Mouse (Mus musculus) NIH3T3 (cell line): ENCODE results near the gene Ankzf1.
"Not testable (repeated sequence)": the region's sequence is repeated elsewhere in the genome, so short reads cannot be mapped to it uniquely, and the experiment has no call there.

Experiments used
- DNase-seq: peaks from one replicate; pipeline ENCODE4 v3.0.0-alpha.2; 2012; ENCODE audit warnings: low read depth

The Ankzf1 gene

DNA sequence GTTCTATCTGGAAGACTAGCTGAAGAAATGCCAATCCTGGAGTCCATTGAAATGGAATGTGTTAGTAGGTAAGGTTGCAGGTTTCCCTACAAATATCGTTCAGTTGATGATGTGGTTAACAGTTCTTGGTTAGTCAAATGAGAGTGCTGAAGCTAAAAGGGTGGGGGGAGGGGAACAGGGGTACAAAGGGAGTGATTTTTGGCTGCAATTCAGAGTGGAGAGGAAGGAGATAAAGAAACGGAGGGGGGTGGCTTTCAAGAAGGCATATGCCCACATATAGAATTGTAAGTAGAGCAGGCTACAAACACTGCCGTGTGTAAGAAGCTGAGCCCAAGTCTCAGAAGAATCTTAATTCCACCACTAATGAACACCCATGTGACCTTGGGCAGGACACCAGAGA, 33.5 kb downstream of the Ankzf1 start:
- DNase-seq = no peak

DNA sequence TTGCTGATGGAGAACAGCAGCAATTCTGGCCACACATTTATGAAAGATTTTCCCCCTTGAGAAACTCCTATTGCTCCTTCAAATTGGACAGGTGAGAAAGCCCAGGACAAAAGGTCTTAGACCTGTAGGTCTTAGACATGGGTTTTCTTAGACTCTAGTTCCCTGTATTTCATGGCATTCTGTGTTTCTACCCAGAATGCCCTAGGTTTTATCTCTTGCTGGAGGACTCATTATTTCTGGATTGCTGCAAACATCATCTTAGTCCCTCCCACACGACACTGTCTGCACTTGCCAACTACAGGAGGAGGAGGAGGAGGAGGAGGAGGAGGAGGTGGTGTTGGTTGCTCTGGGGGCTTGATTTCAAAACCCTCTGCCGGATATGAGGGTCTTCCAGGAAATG, 34.2 kb downstream of the Ankzf1 start:
- no peak for DNase-seq

DNA sequence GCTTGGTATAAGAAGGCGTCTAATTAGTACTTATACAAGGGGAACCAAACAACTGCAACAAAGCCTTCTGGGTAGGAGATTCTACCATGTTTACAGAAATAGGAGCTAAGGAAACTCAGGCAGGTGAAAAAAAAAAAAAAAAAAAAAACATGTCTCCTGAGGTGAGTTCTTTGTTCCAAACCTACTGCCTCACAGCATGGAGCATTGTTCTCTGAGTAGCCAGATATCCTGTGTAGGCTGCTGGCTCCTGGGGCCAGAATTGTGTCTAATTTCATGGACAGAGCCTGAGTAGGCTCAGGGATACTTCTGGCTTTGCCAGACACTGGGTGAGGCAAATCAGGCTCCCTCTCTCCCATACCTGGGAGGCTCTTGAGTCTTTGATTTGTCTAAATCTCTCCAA, 35.7 kb downstream of the Ankzf1 start:
- no peak for DNase-seq

DNA sequence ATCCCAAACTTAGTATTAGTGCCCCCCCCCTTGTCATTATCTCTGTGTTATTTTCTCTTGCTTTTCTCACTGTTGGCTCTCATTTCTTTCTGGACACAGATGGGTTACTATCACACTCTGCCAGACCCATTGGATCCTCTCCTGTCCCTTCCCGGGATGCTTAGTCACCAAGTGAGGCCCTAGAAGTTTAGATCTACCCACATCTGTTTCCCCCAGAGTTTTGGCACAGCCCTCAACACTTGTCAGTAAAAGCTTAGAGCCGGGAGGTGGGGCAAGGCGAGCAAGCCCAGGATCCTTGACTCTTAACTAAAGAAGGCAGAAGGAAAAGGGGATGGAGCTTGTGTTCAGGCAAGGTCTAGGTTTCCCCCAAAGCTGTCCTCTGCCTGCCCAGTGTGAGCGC, 37.2 kb downstream of the Ankzf1 start:
- peak; percentile 83 for DNase-seq

DNA sequence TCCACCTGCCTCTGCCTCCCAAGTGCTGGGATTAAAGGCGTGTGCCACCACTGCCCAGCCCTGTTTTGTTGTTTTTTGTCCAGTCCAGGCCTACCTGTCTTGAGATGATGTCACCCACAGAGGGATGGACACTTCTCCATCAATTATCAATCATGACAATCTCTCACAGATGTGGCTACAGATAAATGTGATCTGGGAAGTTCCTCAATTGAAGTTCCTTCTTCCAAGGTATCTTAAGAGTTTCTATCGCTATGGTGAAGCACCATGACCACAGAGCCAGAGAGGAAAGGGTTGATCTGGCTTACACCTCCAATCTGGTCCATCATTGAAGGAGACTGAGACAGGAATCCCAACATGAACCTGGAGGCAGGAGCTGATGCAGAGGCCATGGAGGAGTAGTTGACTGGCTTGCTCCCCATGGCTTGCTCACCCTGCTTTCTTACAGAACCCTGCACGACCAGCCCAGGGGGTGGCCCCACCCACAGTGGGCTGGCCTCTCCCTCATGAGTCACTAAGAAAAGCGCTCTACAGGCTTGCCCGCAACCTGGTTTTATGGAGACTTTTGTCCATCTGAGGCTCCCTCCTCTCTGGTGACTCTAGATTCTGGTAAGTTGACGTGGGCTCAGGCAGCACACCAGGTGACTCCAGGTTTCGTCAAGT, 38.5 kb downstream of the Ankzf1 start:
- DNase-seq = peak; percentile 52

DNA sequence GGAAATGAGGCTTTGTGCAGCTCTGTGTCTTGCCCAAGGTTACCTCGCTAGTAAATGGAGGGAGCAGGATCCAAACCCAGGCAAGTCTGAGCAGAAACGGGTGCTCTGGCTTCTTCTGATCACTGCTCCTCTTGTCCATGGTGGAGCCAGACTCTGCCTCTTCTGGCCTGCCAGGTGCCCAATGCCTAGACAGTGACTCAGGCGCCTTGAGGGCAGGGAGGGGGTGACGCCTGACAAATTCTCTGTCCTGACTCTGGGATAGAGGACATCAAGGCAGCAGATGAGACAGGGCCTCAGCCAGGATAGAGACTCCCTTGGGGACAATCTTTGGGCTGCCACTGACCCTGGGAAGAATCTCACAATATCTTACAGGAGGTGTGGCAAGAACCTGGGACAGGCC, 39.3 kb downstream of the Ankzf1 start:
- no peak for DNase-seq

DNA sequence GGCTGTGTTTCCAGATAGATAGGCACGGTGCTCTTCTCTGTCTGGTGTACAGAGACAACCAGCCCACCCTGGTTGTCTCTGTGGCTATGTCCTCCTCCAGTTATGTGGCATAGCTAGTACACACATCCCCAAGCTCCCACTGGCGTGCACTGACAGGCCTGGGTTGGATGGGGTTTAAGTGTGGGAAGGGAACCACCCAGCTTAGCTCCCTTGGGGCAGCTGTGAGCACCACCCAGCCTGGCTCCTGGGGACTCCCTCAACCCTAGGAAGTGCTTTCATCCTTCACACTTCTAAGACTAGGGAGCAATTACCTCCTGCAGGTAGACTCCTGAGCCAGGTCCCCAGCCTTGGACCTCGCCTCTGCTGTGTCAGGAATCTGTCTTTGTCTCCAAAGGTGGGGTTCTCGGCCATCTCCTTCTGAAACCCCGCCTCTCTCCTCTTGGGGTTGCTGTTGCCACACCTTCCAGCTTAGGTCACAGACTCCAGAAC, 39.8 kb downstream of the Ankzf1 start, which contains the start of gene A630095N17Rik:
TSS of gene A630095N17Rik (minus strand) at position 439 of the 489 bp plus-strand sequence.
- no peak for DNase-seq

DNA sequence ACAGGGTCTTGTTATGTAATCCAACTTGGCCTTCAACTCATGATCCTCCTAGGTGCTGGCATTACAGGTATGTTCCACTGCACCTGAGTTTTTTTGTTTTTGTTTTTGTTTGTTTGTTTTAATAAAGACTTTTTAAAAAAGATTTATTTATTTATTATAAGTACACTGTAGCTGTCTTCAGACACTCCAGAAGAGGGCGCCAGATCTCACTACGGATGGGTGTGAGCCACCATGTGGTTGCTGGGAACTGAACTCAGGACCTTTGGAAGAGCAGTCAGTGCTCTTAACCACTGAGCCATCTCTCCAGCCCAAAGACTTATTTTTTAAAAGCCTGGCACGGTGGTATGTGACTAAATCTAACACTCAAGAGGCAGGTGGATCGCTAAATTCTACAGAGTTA, 40.5 kb downstream of the Ankzf1 start:
- DNase-seq = not testable (repeated sequence)

DNA sequence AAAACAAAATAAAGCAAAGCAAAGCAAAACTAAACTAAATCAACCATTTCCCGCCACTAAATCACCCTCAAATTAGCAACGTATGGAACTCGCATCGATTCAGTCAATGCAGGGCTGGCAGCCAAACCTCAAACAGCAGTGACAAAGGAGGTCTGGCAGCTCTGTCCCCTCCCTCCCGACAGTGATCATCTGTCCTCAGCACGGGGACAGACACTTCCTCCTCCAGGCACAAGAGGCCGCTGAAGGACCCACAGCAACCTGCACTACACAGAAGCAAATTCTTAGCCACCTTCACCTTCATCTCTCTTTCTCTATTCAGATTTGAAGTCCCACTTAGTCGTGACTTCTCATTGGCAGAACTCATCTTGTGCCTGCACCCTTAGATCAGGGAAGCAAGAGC, 42.7 kb downstream of the Ankzf1 start:
- peak; percentile 43 for DNase-seq

DNA sequence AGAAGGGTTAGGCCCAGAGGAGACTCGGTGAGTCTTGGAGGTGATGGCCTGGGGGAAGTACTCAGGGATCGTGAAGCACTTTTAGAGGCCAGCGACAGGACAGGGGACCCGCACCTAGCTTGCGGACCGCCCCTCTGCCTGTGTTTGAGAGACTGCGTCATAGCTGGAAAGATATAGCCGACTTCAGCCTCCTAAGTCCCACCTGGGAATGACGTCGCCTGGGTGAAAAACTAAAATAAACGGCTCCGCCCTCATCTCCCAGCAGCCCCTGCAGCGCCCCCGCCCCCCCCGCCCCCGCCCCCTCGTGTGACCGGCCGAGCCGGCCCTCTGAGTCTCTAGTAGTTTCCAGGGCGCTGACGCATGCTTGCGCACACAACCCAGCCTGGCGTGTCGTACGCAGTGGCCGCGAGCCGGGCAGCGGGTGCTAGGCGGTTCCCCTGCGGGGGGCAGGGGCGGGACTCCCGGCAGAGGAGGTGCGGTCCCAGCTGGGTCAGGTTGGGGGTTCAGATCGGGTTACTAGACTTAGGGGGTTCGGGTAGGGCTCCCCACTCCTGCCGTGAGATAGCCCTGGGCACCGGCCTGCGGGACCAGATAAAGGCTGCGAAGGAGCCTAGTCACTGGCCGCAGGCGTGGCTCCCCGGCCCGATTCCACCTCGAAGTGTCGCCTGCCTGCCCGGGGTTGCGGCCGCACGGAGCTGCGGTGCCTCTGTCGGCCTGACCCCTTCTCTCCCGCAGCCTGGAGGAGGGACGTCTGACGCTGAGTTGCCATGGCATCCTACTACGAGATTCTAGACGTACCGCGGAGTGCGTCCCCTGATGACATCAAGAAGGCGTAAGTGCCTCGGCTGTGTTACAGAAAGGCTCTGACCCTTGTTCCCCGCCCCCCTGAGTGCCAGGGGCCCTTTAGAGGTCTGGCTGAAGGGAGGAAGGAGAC, 44.4 kb downstream of the Ankzf1 start, which contains the start of gene Dnajb2:
TSS of gene Dnajb2 (plus strand) at position 290 of the 934 bp plus-strand sequence.
- DNase-seq = peak; percentile 94

DNA sequence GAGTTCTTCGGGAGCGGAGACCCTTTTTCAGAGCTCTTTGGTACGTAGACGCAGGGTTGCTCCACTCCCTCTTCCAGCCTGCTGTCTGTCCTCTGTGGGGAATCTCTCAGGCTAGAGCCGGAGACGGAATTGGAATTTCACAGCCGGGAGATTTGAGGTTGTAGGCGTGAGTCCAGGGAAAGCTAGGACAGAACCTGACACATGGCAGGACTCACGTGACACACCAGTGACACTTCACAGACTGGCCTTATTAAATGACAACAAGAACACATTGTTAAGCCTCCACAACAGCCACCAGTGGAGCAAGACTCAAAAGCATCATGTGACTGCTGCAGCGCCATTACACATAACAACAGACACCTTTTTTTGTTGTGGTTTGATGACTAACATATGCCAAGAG, 47.6 kb downstream of the Ankzf1 start:
- DNase-seq = no peak

DNA sequence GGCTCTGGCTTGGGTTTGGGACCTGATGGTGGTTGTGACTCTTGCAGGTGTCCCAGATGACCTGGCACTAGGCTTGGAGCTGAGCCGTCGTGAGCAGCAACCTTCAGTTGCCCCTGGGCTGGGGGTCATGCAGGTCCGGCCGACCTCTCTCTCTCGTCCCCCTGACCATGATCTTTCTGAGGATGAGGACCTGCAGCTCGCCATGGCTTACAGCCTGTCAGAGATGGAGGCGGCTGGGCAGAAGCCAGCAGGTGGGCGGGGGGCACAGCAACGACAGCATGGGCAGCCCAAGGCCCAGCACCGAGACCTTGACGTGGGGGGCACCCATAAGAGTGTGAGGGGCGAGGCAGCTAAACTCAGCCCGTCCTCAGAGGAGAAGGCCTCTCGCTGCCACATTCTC, 51.5 kb downstream of the Ankzf1 start:
- no peak for DNase-seq

DNA sequence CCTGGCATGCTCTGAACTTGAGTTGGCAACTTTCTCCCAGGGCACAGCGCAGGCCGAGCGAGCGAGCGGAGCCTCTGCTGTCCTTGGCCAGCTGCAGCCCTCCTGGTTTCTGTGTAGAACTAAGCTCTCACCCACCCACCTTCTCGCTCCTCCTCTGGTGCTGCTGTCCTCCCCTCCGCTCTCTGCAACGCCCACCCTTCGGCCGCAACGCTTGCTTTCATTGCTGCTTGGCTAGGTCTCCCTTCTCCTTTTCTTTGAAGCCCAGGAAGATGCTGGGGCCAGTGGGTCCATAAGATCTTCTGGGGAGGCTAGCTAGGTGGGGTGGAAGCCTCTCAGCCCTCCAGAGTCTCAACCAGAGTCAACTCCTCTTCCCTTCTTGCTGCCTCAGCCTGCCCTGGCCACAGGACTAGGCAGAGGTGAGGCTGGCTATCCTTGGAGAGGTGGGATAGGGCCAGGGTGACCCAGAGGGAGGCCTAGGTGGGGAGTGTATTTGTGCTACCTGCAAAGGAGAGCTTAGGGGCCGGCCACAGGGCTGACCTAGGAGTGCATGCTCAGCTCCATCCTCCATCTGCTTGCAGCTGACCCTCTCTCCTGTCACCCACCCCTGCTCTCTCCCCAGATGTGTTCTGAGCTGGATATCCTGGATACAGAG, 52.4 kb downstream of the Ankzf1 start:
- DNase-seq = no peak

DNA sequence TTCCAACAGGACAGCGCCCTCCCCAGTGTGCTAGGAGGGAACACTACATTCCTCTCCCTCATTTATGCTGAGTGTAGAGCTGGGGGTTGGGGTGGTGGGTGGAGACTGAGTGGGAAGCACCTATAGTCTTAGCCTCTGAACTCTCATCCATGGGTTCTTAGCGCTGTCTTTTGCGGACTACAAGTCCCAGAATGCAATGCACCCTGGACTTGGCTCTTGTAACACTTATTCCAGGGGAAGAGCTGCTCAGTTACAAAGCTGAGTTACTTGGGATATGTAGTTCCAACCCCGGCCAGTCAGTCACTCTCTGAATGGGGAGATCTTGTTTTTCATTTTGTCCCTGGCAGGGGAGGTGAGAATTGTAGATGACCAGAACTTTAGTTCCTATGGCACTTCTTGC, 52.9 kb downstream of the Ankzf1 start:
- DNase-seq = peak; percentile 61

DNA sequence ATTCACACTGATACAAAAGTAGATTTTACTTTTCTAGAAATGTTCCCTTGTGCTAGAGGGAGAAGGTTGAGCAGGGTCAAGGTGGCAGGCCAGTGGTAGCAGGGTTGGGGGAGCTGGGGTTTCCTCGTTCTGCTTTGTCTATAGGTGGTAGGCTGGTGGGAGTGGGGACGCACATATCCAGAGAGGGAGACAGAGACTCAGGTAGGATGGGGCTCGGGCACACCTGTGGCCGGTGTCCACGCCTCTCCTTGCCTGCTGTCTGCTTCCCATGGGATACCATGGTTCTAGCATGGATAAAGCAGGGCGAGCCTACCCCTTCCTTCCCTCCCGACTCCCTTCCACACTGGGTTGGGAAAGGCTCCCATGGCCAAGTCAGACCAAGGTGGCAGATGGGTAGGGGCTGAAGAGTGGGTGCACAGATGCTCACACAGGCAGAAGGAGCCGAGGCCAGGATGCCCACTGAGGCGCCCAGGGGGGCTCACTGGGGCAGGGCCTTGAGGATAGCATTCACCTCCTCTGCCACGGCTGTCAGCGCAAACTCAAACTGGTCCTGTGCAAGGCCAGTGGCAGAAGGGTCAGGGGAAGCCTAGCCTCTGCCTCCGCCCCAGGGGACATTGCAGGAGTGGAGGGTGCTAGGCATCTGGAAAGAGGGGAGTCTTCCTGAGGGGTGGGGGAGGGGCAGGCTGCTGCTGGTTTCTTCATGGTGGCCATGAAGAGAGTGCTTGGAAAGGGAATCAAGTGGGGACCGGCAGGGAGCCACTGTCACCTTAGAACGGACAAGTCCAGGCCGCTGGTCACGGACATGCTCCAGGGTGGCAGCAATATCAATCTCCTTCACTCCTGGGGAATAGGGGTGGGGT, 55.4 kb downstream of the Ankzf1 start:
- no peak for DNase-seq

DNA sequence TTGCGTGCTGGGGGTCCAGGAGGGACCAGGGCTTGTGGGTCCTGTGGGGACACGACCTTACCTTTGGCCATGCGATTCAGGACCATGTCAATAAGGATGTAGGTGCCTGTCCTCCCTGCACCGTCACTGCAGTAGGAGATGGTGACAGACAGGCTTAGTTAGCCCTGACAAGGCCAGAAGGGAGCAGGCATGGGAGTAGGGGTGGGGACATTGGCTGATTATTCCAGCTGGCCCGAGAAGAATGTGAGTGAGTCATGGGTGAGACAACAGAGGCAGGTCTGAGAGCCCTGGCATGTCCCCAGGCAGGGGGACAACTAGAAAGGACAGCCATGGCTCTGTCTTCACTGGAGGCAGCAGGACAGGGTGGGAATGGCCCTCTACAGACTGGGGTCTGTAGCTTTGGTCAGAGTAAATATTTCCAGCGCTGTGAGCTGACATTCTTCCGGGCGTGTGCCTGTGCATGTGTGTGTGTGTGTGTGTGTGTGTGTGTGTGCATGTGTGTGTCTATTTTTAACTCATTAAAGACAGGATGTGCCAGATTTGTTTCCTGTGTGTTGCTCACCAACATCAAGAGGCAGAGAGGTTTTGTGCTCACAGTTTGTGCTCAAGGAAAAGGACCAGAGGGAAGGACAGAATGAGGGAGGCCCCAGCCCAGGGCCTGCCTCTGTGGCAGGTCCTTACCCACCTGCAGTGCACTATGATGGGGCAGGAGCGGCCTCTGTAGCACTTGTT, 56.3 kb downstream of the Ankzf1 start:
- DNase-seq = peak; percentile 76
